Mouse (Mus musculus) G1E (cell line): Measurements from ENCODE around the gene Nod2.

Source experiments
- CTCF ChIP-seq: IDR thresholded peaks from 2 replicates; pipeline ENCODE4 v1.5.1; 2012; ENCODE audit warnings: low read depth, low read length, inconsistent platforms, mixed read lengths
- GATA1 ChIP-seq: IDR thresholded peaks from 2 replicates; pipeline ENCODE4 v1.6.1; 2012; ENCODE audit warnings: borderline replicate concordance, low read length, inconsistent platforms, mixed read lengths
- GATA2 ChIP-seq: IDR thresholded peaks from 2 replicates; pipeline ENCODE4 v1.6.1; 2012; ENCODE audit warnings: low read depth, low read length, inconsistent platforms, borderline replicate concordance
- TAL1 ChIP-seq: conservative IDR thresholded peaks from 2 replicates; pipeline ENCODE4 v1.6.1; 2012; ENCODE audit warnings: low read depth, low read length, inconsistent platforms, mixed read lengths

GRCm38 (mm10) chr8:88626940-88627264, 20.2 kb upstream of the Nod2 start:
- no peak for TF ChIP-seq GATA1
- TF ChIP-seq CTCF = no peak
- TF ChIP-seq TAL1 = no peak
- TF ChIP-seq GATA2 = no peak
